Mouse (Mus musculus): ENCODE results near the gene Ppcdc.
A peak's percentile ranks its signal among the peaks of the same experiment; 100 is the strongest.

Gene Ppcdc

GRCm38 (mm10) chr9:57439522-57440295 lies at the start of gene Ppcdc:
Ppcdc (minus strand) TSS chr9:57440124.
- DNase-seq (ENCODE audit: low read depth, low spot score) = peak; percentile 96

- DNase-seq (ENCODE audit: low read depth, low spot score) = no peak
Measured at GRCm38 (mm10) chr9:57487807-57488206, 47.9 kb upstream of the Ppcdc start.

GRCm38 (mm10) chr9:57485774-57486173 lies 45.9 kb upstream of the Ppcdc start:
- DNase-seq (ENCODE audit: low read depth, low spot score) = peak; percentile 78

- no peak for DNase-seq (ENCODE audit: low read depth, low spot score)
Measured at GRCm38 (mm10) chr9:57468914-57469313, 29.0 kb upstream of the Ppcdc start.

GRCm38 (mm10) chr9:57467896-57468549 lies 28.1 kb upstream of the Ppcdc start, which contains the start of gene Scamp5:
Scamp5 (minus strand) TSS chr9:57468060.
- peak; percentile 91 for DNase-seq (ENCODE audit: low read depth, low spot score)

- DNase-seq (ENCODE audit: low read depth, low spot score) = no peak
Measured at GRCm38 (mm10) chr9:57467271-57467771, 27.4 kb upstream of the Ppcdc start.

GRCm38 (mm10) chr9:57466101-57466500 lies 26.2 kb upstream of the Ppcdc start:
- no peak for DNase-seq (ENCODE audit: low read depth, low spot score)

- no peak for DNase-seq (ENCODE audit: low read depth, low spot score)
Measured at GRCm38 (mm10) chr9:57462866-57463265, 22.9 kb upstream of the Ppcdc start.

- peak; percentile 49 for DNase-seq (ENCODE audit: low read depth, low spot score)
Measured at GRCm38 (mm10) chr9:57459707-57460106, 19.8 kb upstream of the Ppcdc start.

GRCm38 (mm10) chr9:57453516-57453915 lies 13.6 kb upstream of the Ppcdc start:
- DNase-seq (ENCODE audit: low read depth, low spot score) = no peak

- no peak for DNase-seq (ENCODE audit: low read depth, low spot score)
Measured at GRCm38 (mm10) chr9:57452624-57453462, 12.9 kb upstream of the Ppcdc start.

- DNase-seq (ENCODE audit: low read depth, low spot score) = peak; percentile 35
Measured at GRCm38 (mm10) chr9:57449715-57450114, 9.8 kb upstream of the Ppcdc start.

GRCm38 (mm10) chr9:57440620-57441019 lies 696 bp upstream of the Ppcdc start:
- DNase-seq (ENCODE audit: low read depth, low spot score) = peak; percentile 73

- peak; percentile 57 for DNase-seq (ENCODE audit: low read depth, low spot score)
Measured at GRCm38 (mm10) chr9:57439083-57439482, 841 bp downstream of the Ppcdc start.

GRCm38 (mm10) chr9:57437896-57438614 lies 1.9 kb downstream of the Ppcdc start:
- DNase-seq (ENCODE audit: low read depth, low spot score) = no peak

- no peak for DNase-seq (ENCODE audit: low read depth, low spot score)
Measured at GRCm38 (mm10) chr9:57436166-57436565, 3.8 kb downstream of the Ppcdc start.

- no peak for DNase-seq (ENCODE audit: low read depth, low spot score)
Measured at GRCm38 (mm10) chr9:57434405-57435165, 5.3 kb downstream of the Ppcdc start.

- peak; percentile 85 for DNase-seq (ENCODE audit: low read depth, low spot score)
Measured at GRCm38 (mm10) chr9:57433097-57434032, 6.6 kb downstream of the Ppcdc start.

GRCm38 (mm10) chr9:57432480-57432879 lies 7.4 kb downstream of the Ppcdc start:
- no peak for DNase-seq (ENCODE audit: low read depth, low spot score)
